Mouse (Mus musculus) liver, embryonic 14.5 days (tissue): ENCODE results near the gene Elavl1.

Source experiments
- CTCF ChIP-seq: IDR thresholded peaks from 2 replicates; pipeline ENCODE4 v1.5.1; 2016; ENCODE audit warnings: antibody characterized with exemption, low read depth, control low read depth
- EP300 ChIP-seq: IDR thresholded peaks from 2 replicates; pipeline ENCODE4 v1.6.1; 2016; ENCODE audit warnings: antibody characterized with exemption, low read depth

DNA sequence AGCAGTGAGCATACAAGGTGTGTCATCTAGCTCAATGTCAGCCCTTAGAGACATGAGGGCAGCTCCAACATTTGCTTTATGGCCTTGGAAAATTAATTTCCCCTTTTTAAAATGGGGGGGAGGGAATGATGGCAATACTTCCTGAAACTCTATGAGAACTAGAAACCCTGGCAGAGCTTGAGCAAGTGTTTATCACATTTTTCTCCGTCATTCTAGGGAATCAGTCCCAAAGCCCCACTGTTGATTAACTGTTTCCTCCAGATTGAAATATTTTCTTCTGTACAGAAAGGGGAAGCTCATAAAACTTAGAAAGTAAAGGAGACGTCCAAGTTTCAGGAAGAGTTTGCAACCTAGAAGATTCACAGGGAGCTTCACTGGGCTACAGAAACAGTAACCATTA, 10.5 kb upstream of the Elavl1 start:
- TF ChIP-seq EP300 (no peak), CTCF (no peak)
